Mouse (Mus musculus): ENCODE results near the gene Fam180a. TPM values are rescaled to one million over a fixed set of nuclear protein-coding genes. Genes with fewer than 3 reads are reported as not detected.
"Not testable (repeated sequence)": the region's sequence is repeated elsewhere in the genome, so short reads cannot be mapped to it uniquely, and the experiment has no call there.

The Fam180a gene
- 0.17 and 0.24 TPM in 2 replicates for polyA plus RNA-seq (2012; rRNA removed)

DNA sequence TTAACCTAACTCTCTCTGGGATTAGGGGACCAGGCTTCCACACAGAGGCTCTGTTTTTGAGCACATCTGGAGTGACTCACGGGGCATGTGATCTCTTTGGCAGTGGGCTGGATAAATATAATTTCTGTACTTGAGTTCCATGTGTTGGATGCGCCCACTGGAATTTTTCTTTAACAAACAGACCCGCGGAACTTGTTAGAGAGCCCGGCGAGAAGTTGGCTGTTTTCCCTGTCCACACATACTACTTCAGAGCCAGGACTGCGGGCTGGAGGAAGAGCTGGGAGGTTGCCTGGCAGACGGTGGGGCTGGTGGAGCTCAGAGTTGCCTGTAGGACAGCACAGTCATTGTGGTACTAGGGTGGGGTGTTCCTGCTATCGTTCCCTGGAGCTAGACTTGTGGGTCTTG lies at the start of gene Fam180a:
Gene Fam180a, minus strand, starts transcription at position 31 of the 405 bp plus-strand sequence.
- TF ChIP-seq POLR2A (IDR thresholded peaks at IDR 0.05; ENCODE audit: low read depth, low read length) (no peak), CTCF (IDR thresholded peaks at IDR 0.05; ENCODE audit: extremely low read depth, insufficient read length, insufficient replicate concordance, low read depth, low read length) (no peak)
- no peaks in the 10 kb centered on the region for H3K27me3 ChIP-seq (ENCODE audit: control insufficient read depth, insufficient read depth, low read length)
- H3K4me3 ChIP-seq (ENCODE audit: low read depth, low read length), result no peak within 1 kb of the TSS
- 40% methylated on average over 9 of the region's 9 CpGs for WGBS
- H3K4me1 ChIP-seq (ENCODE audit: control insufficient read depth, insufficient read depth, insufficient read length, low read length), result peaks cover 10% of the 10 kb centered on the region; the same call in 1 of the 2 replicates
- no peaks in the 10 kb centered on the region for H3K36me3 ChIP-seq (ENCODE audit: control insufficient read depth, insufficient read depth, low read length)
- no peak within 1 kb of the TSS for H3K27ac ChIP-seq (ENCODE audit: insufficient read depth, low read depth, low read length)

DNA sequence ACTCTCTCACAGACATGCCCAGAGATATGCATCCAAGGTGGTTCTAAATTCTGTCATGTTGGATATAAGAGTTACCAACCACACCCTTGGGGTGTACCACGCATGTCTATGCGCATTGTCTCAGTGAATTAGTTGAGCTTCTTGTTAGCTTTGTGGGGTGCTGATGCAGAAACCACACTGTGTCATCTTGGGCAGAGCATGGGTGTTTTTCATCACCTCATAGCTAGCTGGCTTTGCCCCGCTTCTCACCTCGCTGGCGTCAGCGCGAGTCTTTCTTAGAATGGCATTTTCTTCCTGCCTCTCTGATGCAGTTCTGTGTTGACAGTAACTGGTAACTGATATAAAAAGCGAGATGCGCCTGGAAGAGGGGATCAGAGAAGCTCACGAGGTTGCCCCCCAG lies 48.1 kb upstream of the Fam180a start:
- Histone ChIP-seq H3K27me3 (ENCODE audit: control insufficient read depth, insufficient read depth, low read length) (no peaks in the 10 kb centered on the region), H3K4me1 (ENCODE audit: control insufficient read depth, insufficient read depth, insufficient read length, low read length) (no peaks in the 10 kb centered on the region), H3K36me3 (ENCODE audit: control insufficient read depth, insufficient read depth, low read length) (no peaks in the 10 kb centered on the region), H3K27ac (ENCODE audit: insufficient read depth, low read depth, low read length) (no peak overlapping the region), H3K4me3 (ENCODE audit: low read depth, low read length) (no peak overlapping the region)
- TF ChIP-seq CTCF (IDR thresholded peaks at IDR 0.05; ENCODE audit: extremely low read depth, insufficient read length, insufficient replicate concordance, low read depth, low read length) (no peak), POLR2A (IDR thresholded peaks at IDR 0.05; ENCODE audit: low read depth, low read length) (no peak)
- WGBS, result 86% methylated on average over 10 of the region's 10 CpGs

DNA sequence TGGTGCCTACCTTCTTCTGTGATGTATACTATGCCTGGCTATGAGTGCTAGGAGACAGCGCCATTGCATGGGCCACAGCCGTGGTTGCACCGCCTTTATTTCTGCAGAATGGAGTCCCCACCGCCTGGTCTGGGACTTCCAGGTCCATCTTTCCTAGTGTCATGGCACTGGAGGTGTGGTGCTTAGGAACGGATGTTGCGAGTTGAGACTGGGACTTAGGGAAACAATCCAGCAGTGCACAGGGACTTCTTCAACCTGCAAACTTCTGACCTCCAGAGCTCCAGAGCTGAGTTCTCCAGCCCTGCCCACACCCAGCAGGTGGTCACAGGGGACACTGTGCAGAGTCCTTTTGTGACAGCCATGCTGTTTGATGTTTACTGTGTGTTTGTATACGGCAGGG lies 44.4 kb upstream of the Fam180a start:
- H3K4me3 ChIP-seq (ENCODE audit: low read depth, low read length), result no peak overlapping the region
- H3K36me3 ChIP-seq (ENCODE audit: control insufficient read depth, insufficient read depth, low read length), result no peaks in the 10 kb centered on the region
- no peak overlapping the region for H3K27ac ChIP-seq (ENCODE audit: insufficient read depth, low read depth, low read length)
- TF ChIP-seq POLR2A (IDR thresholded peaks at IDR 0.05; ENCODE audit: low read depth, low read length) (no peak), CTCF (IDR thresholded peaks at IDR 0.05; ENCODE audit: extremely low read depth, insufficient read length, insufficient replicate concordance, low read depth, low read length) (no peak)
- H3K4me1 ChIP-seq (ENCODE audit: control insufficient read depth, insufficient read depth, insufficient read length, low read length), result no peaks in the 10 kb centered on the region
- 94% methylated on average over 7 of the region's 7 CpGs for WGBS
- no peaks in the 10 kb centered on the region for H3K27me3 ChIP-seq (ENCODE audit: control insufficient read depth, insufficient read depth, low read length)

DNA sequence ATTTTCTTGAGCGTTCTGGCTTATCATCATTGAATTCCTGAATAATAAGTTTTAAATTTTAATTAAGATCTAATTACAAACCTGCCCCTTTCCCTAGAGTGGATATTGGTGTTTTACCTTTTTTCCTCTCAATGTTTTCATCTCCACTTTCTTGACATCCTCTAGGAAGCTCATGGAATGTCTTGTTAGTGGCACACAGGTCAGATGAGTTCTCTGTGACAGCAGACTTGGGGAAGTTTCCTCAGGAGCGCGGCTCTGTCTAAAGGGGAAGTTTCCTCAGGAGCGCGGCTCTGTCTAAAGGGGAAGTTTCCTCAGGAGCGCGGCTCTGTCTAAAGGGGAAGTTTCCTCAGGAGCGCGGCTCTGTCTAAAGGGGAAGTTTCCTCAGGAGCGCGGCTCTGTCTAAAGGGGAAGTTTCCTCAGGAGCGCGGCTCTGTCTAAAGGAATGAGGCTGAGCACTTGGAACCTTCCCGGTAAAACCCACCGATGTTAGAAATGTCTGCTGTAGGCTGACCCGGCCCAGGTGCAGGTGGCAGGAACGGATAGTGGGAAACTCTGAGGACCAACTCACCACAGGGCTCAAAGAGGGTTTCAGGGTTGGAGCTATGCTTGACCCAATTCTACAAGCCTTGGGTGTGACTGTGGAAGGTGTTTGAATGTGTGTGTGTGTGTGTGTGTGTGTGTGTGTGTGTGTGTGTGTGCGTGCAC lies 43.8 kb upstream of the Fam180a start:
- H3K27ac ChIP-seq (ENCODE audit: insufficient read depth, low read depth, low read length); H3K36me3 ChIP-seq (ENCODE audit: control insufficient read depth, insufficient read depth, low read length); H3K4me3 ChIP-seq (ENCODE audit: low read depth, low read length); H3K27me3 ChIP-seq (ENCODE audit: control insufficient read depth, insufficient read depth, low read length); H3K4me1 ChIP-seq (ENCODE audit: control insufficient read depth, insufficient read depth, insufficient read length, low read length): not testable (repeated sequence)
- WGBS, result 84% methylated on average over 18 of the region's 18 CpGs

DNA sequence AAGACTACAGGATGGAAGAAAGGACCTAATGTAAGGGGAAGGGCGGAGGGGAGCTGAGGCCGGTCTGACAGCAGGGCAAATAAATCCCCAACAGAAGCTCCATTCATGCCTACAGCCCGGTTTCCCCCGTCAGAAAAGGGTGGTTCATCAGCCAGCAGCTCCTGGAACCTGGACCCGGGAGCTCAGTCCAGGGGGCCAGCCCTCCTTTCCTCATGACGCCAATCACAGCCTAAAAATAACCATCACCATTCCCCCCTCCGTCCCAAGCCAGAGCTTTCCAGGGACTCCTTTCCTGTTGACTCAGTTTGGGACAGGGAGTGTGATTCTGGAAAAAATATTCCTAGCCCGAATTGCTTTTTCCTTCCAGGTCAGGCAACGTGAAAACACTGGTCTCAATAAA lies 36.7 kb upstream of the Fam180a start:
- H3K36me3 ChIP-seq (ENCODE audit: control insufficient read depth, insufficient read depth, low read length), result no peaks in the 10 kb centered on the region

DNA sequence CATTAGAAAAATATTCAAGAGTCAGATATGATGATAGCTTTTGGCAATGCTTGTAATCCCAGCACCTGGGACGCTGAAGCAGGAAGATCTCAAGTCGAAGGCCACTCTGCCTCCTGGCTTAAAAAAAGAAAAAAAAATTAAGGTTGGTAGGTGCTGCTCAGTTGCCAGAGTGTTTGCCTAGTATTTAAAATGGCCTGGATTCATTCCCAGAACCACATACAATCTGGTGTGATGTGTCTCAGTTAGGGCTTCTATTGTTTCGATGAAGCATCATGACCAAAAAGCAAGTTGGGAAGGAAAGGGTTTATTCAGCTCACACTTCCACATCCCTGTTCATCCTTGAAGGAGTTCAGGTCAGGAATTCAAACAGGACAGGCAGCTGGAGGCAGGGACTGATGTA lies 29.4 kb upstream of the Fam180a start:
- 87% methylated on average over 3 of the region's 3 CpGs for WGBS
- Histone ChIP-seq H3K36me3 (ENCODE audit: control insufficient read depth, insufficient read depth, low read length) (no peaks in the 10 kb centered on the region), H3K27ac (ENCODE audit: insufficient read depth, low read depth, low read length) (no peak overlapping the region), H3K4me3 (ENCODE audit: low read depth, low read length) (no peak overlapping the region), H3K27me3 (ENCODE audit: control insufficient read depth, insufficient read depth, low read length) (no peaks in the 10 kb centered on the region), H3K4me1 (ENCODE audit: control insufficient read depth, insufficient read depth, insufficient read length, low read length) (no peaks in the 10 kb centered on the region)
- TF ChIP-seq CTCF (IDR thresholded peaks at IDR 0.05; ENCODE audit: extremely low read depth, insufficient read length, insufficient replicate concordance, low read depth, low read length) (no peak), POLR2A (IDR thresholded peaks at IDR 0.05; ENCODE audit: low read depth, low read length) (no peak)

More for the DNA sequence above, 36.7 kb upstream of the Fam180a start:
- no peaks in the 10 kb centered on the region for H3K27me3 ChIP-seq (ENCODE audit: control insufficient read depth, insufficient read depth, low read length)
- no peak overlapping the region for H3K4me3 ChIP-seq (ENCODE audit: low read depth, low read length)
- no peaks in the 10 kb centered on the region for H3K4me1 ChIP-seq (ENCODE audit: control insufficient read depth, insufficient read depth, insufficient read length, low read length)
- no peak for TF ChIP-seq CTCF (IDR thresholded peaks at IDR 0.05; ENCODE audit: extremely low read depth, insufficient read length, insufficient replicate concordance, low read depth, low read length)
- TF ChIP-seq POLR2A (IDR thresholded peaks at IDR 0.05; ENCODE audit: low read depth, low read length), result no peak
- H3K27ac ChIP-seq (ENCODE audit: insufficient read depth, low read depth, low read length), result no peak overlapping the region
- 60% methylated on average over 9 of the region's 9 CpGs for WGBS

DNA sequence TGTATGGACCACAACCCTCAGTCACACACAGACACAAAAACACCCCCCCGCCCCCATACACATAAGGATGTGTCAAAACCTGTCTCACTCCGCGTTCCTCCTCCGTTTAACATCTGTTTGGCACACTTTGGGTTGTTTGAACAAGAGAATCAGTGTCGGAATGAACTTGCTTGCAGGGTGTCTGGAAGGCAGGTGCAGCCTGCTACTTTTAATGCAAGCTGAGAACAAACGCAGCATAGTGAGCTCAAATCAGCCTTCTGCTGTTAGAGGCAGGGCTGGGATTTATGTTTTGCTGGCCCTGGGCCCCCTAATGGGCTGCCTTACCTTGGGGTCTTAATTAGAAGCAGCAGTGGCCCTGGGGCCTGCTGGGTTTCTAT lies 28.7 kb upstream of the Fam180a start:
- Histone ChIP-seq H3K4me1 (ENCODE audit: control insufficient read depth, insufficient read depth, insufficient read length, low read length) (no peaks in the 10 kb centered on the region), H3K27ac (ENCODE audit: insufficient read depth, low read depth, low read length) (no peak overlapping the region), H3K27me3 (ENCODE audit: control insufficient read depth, insufficient read depth, low read length) (no peaks in the 10 kb centered on the region), H3K4me3 (ENCODE audit: low read depth, low read length) (no peak overlapping the region), H3K36me3 (ENCODE audit: control insufficient read depth, insufficient read depth, low read length) (no peaks in the 10 kb centered on the region)
- TF ChIP-seq POLR2A (IDR thresholded peaks at IDR 0.05; ENCODE audit: low read depth, low read length) (no peak), CTCF (IDR thresholded peaks at IDR 0.05; ENCODE audit: extremely low read depth, insufficient read length, insufficient replicate concordance, low read depth, low read length) (no peak)
- WGBS, result 29% methylated on average over 6 of the region's 6 CpGs

Data from small intestine, adult 2 months (tissue).